9 mouse cellular contexts compared by ENCODE assay signal in the genomic region with DNA sequence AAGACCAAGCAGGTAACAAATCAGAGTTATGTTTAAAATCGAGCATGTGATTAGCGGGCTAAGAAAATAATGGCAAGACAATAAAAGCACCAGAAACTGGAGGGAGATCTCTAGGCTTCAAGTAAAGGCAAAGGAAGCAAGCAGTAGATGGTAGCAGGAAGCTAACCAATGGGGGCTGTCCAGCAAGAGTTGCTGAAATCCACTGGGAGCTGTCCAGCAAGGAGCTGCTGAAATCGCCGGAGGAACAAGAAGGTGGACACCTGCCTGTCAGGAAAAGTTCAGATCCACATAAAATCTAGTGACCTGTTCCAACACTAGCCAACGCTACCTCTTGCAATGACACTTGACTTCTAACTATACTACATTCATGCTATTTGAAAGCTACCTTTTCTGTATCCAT. TPM values are rescaled to one million over a fixed set of nuclear protein-coding genes. Genes with fewer than 3 reads are reported as not detected.
A peak's percentile ranks its signal among the peaks of the same experiment; 100 is the strongest.
DNase-seq lines count a peak whose midpoint lies in the region; ATAC-seq lines count a peak whose summit lies in the region.
"Had no signal": no experiment of that assay in that cellular context is flagged by ENCODE, and none has a peak within 500 bp of the region (broad histone marks: within the 10 kb centered on the region; RNA-seq: fewer than 3 reads in every experiment).

No protein-coding gene starts in this region.

- intact Hi-C loops in heart, postnatal 10 days (cut with DNase I): no loop called here

- peak; percentile 27 to 39; a peak in 1 of 4 replicates for ATAC-seq in hematopoietic stem cell, adult 5-6 weeks (replicated peaks in 1 of 2; ENCODE audit: insufficient read depth in 1 of 2, low FRiP score in 2 of 2, low TSS enrichment in 1 of 2, low read depth in 1 of 2, poor library complexity in 2 of 2, severe bottlenecking in 2 of 2)
- ATAC-seq in megakaryocyte-erythroid progenitor cell, adult 5-6 weeks (replicated peaks; ENCODE audit: low FRiP score, low TSS enrichment, poor library complexity, severe bottlenecking): peak; percentile 63; the same call in 1 of the 2 replicates
- ATAC-seq in erythroblast, adult 5-6 weeks (replicated peaks; ENCODE audit: low FRiP score, poor library complexity, severe bottlenecking): no peak

- peak; percentile 70 to 79 for DNase-seq in heart, postnatal 10 days
- no peak for DNase-seq in heart, adult 11 months
- DNase-seq in NIH3T3 (ENCODE audit: low read depth): peak; percentile 73
- no peak for DNase-seq in layer of hippocampus, adult 9-11 months
- no peak for DNase-seq in thymus, adult 18-20 months

RNA-seq across cellular contexts. Expression of gene Mc3r, which starts 7.3 kb away (rescaled TPM):
- not detected for total RNA-seq in heart, postnatal 10 days (2021)
- not detected in 2 replicates for total RNA-seq in hematopoietic stem cell, adult 5-6 weeks (2017)
- total RNA-seq in megakaryocyte-erythroid progenitor cell, adult 5-6 weeks (2014; fragmentation: Nextera tagmentation): not detected in 2 replicates
- not detected in 2 replicates for total RNA-seq in megakaryocyte-erythroid progenitor cell, adult 5-6 weeks (2017)
- not detected in 2 replicates for total RNA-seq in erythroblast, adult 5-6 weeks (2015; ENCODE audit: low replicate concordance)
- 0.14 TPM in 1 of 2 replicates, not detected in the other for total RNA-seq in erythroblast, adult 5-6 weeks (2017; ENCODE audit: low replicate concordance)
- total RNA-seq: neutrophil, adult 5-6 weeks had no signal

Comparison
In these comparisons a context has a peak if more than half of its experiments do, and no peak if none do; other contexts are left out.
1. DNase-seq: peak in heart, postnatal 10 days (2 of 2) and NIH3T3 (single experiment); none in heart, adult 11 months (single experiment), layer of hippocampus, adult 9-11 months (single experiment) and thymus, adult 18-20 months (0 of 2).